Mouse (Mus musculus) hindbrain, embryonic 15.5 days (tissue): Measurements from ENCODE around the gene Phb. TPM values are rescaled to one million over a fixed set of nuclear protein-coding genes. Genes with fewer than 3 reads are reported as not detected.

Experiments used
- ATAC-seq: fragments of 200-750 bp; cut with Nextera tagmentation; 2 replicates; pipeline ENCODE4 v1.8.0; 2017; ENCODE audit warnings: low read depth, moderate number of reproducible peaks, moderate TSS enrichment; ENCODE audit not compliant: low FRiP score
- H3K27ac ChIP-seq: fragments of 300-500 bp; sonication (generic); replicated peaks from 2 replicates; pipeline ENCODE4 v1.5.1; 2015; ENCODE audit warnings: mild to moderate bottlenecking, inconsistent platforms
- H3K27me3 ChIP-seq: fragments of 300-500 bp; sonication (generic); 2 replicates; pipeline ENCODE4 v1.6.1; 2015; ENCODE audit warnings: control low read depth, inconsistent platforms
- H3K36me3 ChIP-seq: fragments of 300-500 bp; sonication (generic); 2 replicates; pipeline ENCODE4 v1.6.1; 2015; ENCODE audit warnings: control low read depth, inconsistent platforms
- H3K4me1 ChIP-seq: fragments of 300-500 bp; sonication (generic); replicated peaks from 2 replicates; pipeline ENCODE4 v1.6.1; 2015; ENCODE audit warnings: control low read depth, inconsistent platforms
- H3K4me2 ChIP-seq: fragments of 300-500 bp; sonication (generic); 2 replicates; pipeline ENCODE4 v1.6.1; 2015; ENCODE audit warnings: moderate library complexity, mild to moderate bottlenecking, inconsistent platforms
- H3K4me3 ChIP-seq: fragments of 300-500 bp; sonication (generic); 2 replicates; pipeline ENCODE4 v1.5.1; 2015; ENCODE audit warnings: mild to moderate bottlenecking, inconsistent platforms
- H3K9ac ChIP-seq: fragments of 300-500 bp; sonication (generic); 2 replicates; pipeline ENCODE4 v1.6.1; 2015; ENCODE audit warnings: inconsistent platforms
- H3K9me3 ChIP-seq: fragments of 300-500 bp; sonication (generic); 2 replicates; pipeline ENCODE4 v1.6.1; 2016; ENCODE audit warnings: control low read depth, inconsistent platforms
- WGBS: fragments of 180-500 bp; shearing (Covaris S2); methylation state at CpG from one replicate; pipeline ENCODE4 v1.1.7; 2015; 5-methylcytosine and 5-hydroxymethylcytosine counted together
- polyA plus RNA-seq: library from polyadenylated mRNA; unstranded; fragments of >200 nt; fragmentation: Nextera tagmentation; extraction: Ambion mirVana; gene quantifications from 2 replicates; pipeline ENCODE4 v1.2.1, GENCODE M21; 2015

Phb gene
- polyA plus RNA-seq, 1 experiment from 2014 or later: 187 TPM

- ATAC-seq: no peak
- H3K27ac ChIP-seq: no peak overlapping the region
- H3K4me2 ChIP-seq: no peak overlapping the region
- no peaks in the 10 kb centered on the region for H3K36me3 ChIP-seq
- no peaks in the 10 kb centered on the region for H3K4me1 ChIP-seq
- 71% methylated on average over 5 of the region's 5 CpGs for WGBS
- no peak overlapping the region for H3K9ac ChIP-seq
- no peaks in the 10 kb centered on the region for H3K9me3 ChIP-seq
- no peaks in the 10 kb centered on the region for H3K27me3 ChIP-seq
- H3K4me3 ChIP-seq: no peak overlapping the region
Observed at GRCm38 (mm10) chr11:95698541-95698940, 31.8 kb downstream of the Phb start.

- no peaks in the 10 kb centered on the region for H3K4me1 ChIP-seq
- no peak overlapping the region for H3K9ac ChIP-seq
- 95% methylated on average over 13 of the region's 13 CpGs for WGBS
- no peak overlapping the region for H3K4me3 ChIP-seq
- no peaks in the 10 kb centered on the region for H3K27me3 ChIP-seq
- no peaks in the 10 kb centered on the region for H3K36me3 ChIP-seq
- H3K27ac ChIP-seq: no peak overlapping the region
- no peak overlapping the region for H3K4me2 ChIP-seq
- no peak for ATAC-seq
- H3K9me3 ChIP-seq: no peaks in the 10 kb centered on the region
Observed at GRCm38 (mm10) chr11:95700778-95701739, 34.3 kb downstream of the Phb start.

- Histone ChIP-seq H3K9me3 (no peaks in the 10 kb centered on the region), H3K27ac (no peak overlapping the region), H3K4me3 (no peak overlapping the region), H3K9ac (no peak overlapping the region), H3K4me1 (no peaks in the 10 kb centered on the region), H3K27me3 (no peaks in the 10 kb centered on the region), H3K4me2 (no peak overlapping the region), H3K36me3 (no peaks in the 10 kb centered on the region)
- ATAC-seq: no peak
- 93% methylated on average over 12 of the region's 12 CpGs for WGBS
Observed at GRCm38 (mm10) chr11:95704032-95704969, 37.5 kb downstream of the Phb start.

- Histone ChIP-seq H3K4me1 (no peaks in the 10 kb centered on the region), H3K4me2 (no peak overlapping the region), H3K27me3 (no peaks in the 10 kb centered on the region), H3K4me3 (no peak overlapping the region), H3K9ac (no peak overlapping the region), H3K27ac (no peak overlapping the region), H3K9me3 (no peaks in the 10 kb centered on the region), H3K36me3 (no peaks in the 10 kb centered on the region)
- WGBS: 64% methylated on average over 4 of the region's 4 CpGs
- ATAC-seq: no peak
Observed at GRCm38 (mm10) chr11:95704970-95705330, 38.2 kb downstream of the Phb start.

GRCm38 (mm10) chr11:95709534-95710040, 42.8 kb downstream of the Phb start:
- Histone ChIP-seq H3K36me3 (no peaks in the 10 kb centered on the region), H3K27ac (no peak overlapping the region), H3K27me3 (no peaks in the 10 kb centered on the region), H3K9ac (no peak overlapping the region), H3K9me3 (no peaks in the 10 kb centered on the region), H3K4me2 (no peak overlapping the region), H3K4me3 (no peak overlapping the region), H3K4me1 (peaks cover 13% of the 10 kb centered on the region)
- ATAC-seq: no peak
- WGBS: 91% methylated on average over 6 of the region's 6 CpGs

- Histone ChIP-seq H3K9ac (no peak overlapping the region), H3K27ac (no peak overlapping the region), H3K4me1 (peaks cover 22% of the 10 kb centered on the region), H3K4me2 (no peak overlapping the region), H3K9me3 (no peaks in the 10 kb centered on the region), H3K27me3 (no peaks in the 10 kb centered on the region), H3K36me3 (no peaks in the 10 kb centered on the region), H3K4me3 (no peak overlapping the region)
- ATAC-seq: no peak
- 80% methylated on average over 7 of the region's 7 CpGs for WGBS
Observed at GRCm38 (mm10) chr11:95710478-95710877, 43.7 kb downstream of the Phb start.

- Histone ChIP-seq H3K36me3 (no peaks in the 10 kb centered on the region), H3K4me2 (peak overlapping the region; percentile 86), H3K4me1 (peaks cover 32% of the 10 kb centered on the region), H3K9me3 (no peaks in the 10 kb centered on the region), H3K27me3 (no peaks in the 10 kb centered on the region), H3K9ac (peak overlapping the region; percentile 81), H3K4me3 (peak overlapping the region; percentile 80), H3K27ac (peak overlapping the region; percentile 97)
- WGBS: 35% methylated on average over 12 of the region's 12 CpGs
- peak; percentile 47 for ATAC-seq
Observed at GRCm38 (mm10) chr11:95712085-95712562, 45.4 kb downstream of the Phb start.

GRCm38 (mm10) chr11:95712563-95713224, 45.9 kb downstream of the Phb start, which contains the start of gene Zfp652:
Zfp652 (plus strand) TSS chr11:95712673.
- peak within 1 kb of the TSS; percentile 81 for H3K9ac ChIP-seq
- H3K4me3 ChIP-seq: peak within 1 kb of the TSS; percentile 80
- H3K27me3 ChIP-seq: no peaks in the 10 kb centered on the region
- ATAC-seq: peak; percentile 92
- under 1% methylated on average over 26 of the region's 103 CpGs for WGBS
- H3K9me3 ChIP-seq: no peaks in the 10 kb centered on the region
- peak within 1 kb of the TSS; percentile 97 for H3K27ac ChIP-seq
- no peaks in the 10 kb centered on the region for H3K36me3 ChIP-seq
- H3K4me1 ChIP-seq: peaks cover 32% of the 10 kb centered on the region
- H3K4me2 ChIP-seq: peak within 1 kb of the TSS; percentile 86

- Histone ChIP-seq H3K27ac (peak overlapping the region; percentile 97), H3K9ac (peak overlapping the region; percentile 81), H3K27me3 (no peaks in the 10 kb centered on the region), H3K4me3 (peak overlapping the region; percentile 80), H3K9me3 (no peaks in the 10 kb centered on the region), H3K4me1 (peaks cover 32% of the 10 kb centered on the region), H3K36me3 (no peaks in the 10 kb centered on the region), H3K4me2 (peak overlapping the region; percentile 86)
- peak; percentile 75 for ATAC-seq
- WGBS: 1% methylated on average over 30 of the region's 49 CpGs
Observed at GRCm38 (mm10) chr11:95713225-95713810, 46.6 kb downstream of the Phb start.

GRCm38 (mm10) chr11:95713811-95714241, 47.1 kb downstream of the Phb start:
- H3K27ac ChIP-seq: peak overlapping the region; percentile 97
- H3K4me2 ChIP-seq: peak overlapping the region; percentile 86
- H3K36me3 ChIP-seq: no peaks in the 10 kb centered on the region
- WGBS: under 1% methylated on average over 13 of the region's 13 CpGs
- no peaks in the 10 kb centered on the region for H3K27me3 ChIP-seq
- 0 out of 2 replicates have a peak, but pooled peaks have one; percentile 6 for ATAC-seq
- H3K9me3 ChIP-seq: no peaks in the 10 kb centered on the region
- H3K4me1 ChIP-seq: peaks cover 32% of the 10 kb centered on the region
- peak overlapping the region; percentile 81 for H3K9ac ChIP-seq
- H3K4me3 ChIP-seq: peak overlapping the region; percentile 80

GRCm38 (mm10) chr11:95714411-95714810, 47.7 kb downstream of the Phb start:
- ATAC-seq: no peak
- Histone ChIP-seq H3K9ac (peak overlapping the region; percentile 81), H3K4me1 (peaks cover 32% of the 10 kb centered on the region), H3K27ac (peak overlapping the region; percentile 97; the same call in 1 of the 2 replicates), H3K9me3 (no peaks in the 10 kb centered on the region), H3K4me3 (peak overlapping the region; percentile 80), H3K27me3 (no peaks in the 10 kb centered on the region), H3K36me3 (no peaks in the 10 kb centered on the region), H3K4me2 (peak overlapping the region; percentile 86)
- WGBS: 35% methylated on average over 7 of the region's 7 CpGs
